Mouse (Mus musculus) T-helper 1 cell (primary cell): ENCODE results near the gene Tmem108.
"Not testable (repeated sequence)": the region's sequence is repeated elsewhere in the genome, so short reads cannot be mapped to it uniquely, and the experiment has no call there.

Experiments
- in situ Hi-C: fragments of 300-600 bp; cut with MboI, MseI; formaldehyde crosslinking; loops from one replicate; pipeline ENCODE4 v1.15.1; 2025; ENCODE audit warnings: high pct_unique_total_duplicates

The Tmem108 gene

GRCm38 (mm10) chr9:103681741-103682330 is 79.8 kb downstream of the Tmem108 start:
- in situ Hi-C loops = loop anchor here (10.0 kb wide), 1 partner anchor 1373 kb away; the partner anchor contains the start of gene Mrpl3

DNA sequence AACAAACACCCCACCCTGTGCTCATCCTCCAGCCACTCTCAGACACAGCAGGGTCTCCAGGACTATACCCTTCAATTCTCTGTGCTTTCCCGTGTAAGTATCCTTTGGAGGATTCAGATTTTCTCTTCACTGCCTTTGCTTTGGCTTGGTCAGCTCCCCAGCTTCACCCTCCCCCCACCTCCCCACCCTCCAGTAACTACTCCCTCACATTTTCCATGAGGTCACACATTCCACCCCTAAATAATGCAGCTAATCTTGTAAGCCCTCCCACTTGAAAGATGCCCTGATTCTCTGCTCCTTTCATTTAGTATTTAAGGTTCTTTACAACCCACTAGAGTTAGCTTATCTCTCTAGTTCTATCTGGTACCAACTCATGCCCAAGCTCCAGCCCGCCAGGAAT is 82.4 kb downstream of the Tmem108 start:
- in situ Hi-C loops = no loop called here

DNA sequence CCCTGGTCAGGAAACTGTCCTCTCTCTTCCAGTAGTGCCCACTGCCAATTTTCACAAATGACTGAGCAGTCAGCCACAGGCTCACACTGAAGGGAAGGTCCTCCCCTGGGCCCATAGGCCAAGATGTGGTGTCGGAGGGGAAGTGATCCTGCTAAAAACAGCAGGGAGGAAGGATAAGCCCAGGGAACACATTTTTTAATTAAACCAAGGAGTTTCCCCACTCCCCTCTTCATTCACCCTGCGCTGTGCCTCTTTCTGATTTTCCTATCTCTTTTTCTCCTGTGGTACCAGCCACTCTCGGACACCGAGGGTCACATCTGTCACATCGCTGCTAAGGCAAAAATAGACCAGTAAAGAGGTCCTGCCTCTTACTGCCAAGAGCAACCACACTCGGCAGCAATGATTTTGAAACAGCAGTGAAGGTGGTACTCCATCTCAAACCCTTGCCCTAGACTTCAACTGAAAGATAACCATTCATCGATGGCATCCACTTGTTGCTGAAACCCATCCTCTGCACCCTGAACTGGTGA is 83.0 kb downstream of the Tmem108 start:
- in situ Hi-C loops = no loop called here

DNA sequence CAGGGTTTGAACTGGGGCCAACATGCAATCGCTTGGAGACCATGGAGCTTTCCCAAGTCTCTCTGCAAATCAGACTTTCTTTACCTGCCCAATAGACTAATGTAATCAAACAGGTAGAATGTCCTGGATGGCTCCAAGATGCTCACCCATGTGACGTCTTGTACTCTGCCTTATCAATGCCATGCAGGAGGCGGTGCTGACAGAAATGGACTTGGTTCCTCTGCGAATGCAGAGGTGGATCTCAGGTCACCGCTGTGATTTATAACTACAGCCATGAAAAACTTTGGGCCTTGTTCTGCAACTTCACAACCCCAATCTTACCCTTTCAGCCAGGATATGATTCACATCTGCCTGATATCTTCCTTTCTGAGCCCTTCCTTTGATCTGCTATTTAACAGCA is 83.8 kb downstream of the Tmem108 start:
- in situ Hi-C loops = no loop called here

- in situ Hi-C loops = no loop called here
These were observed 85.7 kb downstream of the Tmem108 start for GRCm38 (mm10) chr9:103675721-103676480.

DNA sequence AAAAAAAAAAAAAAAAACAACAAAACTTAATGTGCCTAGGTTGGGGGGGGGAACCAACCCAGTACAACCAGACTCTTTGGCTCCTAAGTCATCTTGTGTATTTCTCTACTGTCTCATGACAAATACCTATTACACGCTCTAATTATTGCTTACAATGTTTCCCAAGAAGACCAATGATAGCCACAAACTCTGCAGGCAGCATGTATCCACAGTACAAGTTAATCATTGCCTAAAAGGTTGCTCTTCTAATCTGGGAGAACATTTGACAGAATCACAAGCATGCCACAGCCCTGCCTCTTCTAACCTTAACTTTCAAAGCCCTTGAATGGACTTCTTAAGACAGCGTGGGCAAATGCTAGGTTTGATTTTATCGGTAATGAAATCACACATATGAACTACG is 88.8 kb downstream of the Tmem108 start:
- in situ Hi-C loops = no loop called here

- in situ Hi-C loops = not testable (repeated sequence)
These were observed 91.0 kb downstream of the Tmem108 start for GRCm38 (mm10) chr9:103670592-103671113.

DNA sequence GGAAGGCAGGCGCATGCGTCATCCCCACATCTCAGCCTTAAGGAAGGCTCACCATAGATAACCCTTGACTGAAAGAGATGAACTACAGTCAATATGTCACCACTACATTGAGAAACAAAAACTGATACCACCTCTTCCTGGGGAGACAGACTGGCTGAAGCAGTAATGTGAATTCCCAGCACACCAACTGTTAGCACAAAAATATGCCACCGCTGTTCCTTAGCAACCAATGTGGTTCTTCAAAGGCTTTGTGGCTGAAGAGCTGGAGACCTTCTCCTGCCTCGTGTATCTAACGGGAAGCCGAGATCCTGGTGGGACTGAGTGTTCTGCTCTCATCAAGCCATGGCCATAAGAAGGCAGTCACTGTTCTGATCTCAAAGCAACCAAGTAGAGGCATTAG is 92.8 kb downstream of the Tmem108 start:
- in situ Hi-C loops = no loop called here

- in situ Hi-C loops = no loop called here
These were observed 95.8 kb downstream of the Tmem108 start for GRCm38 (mm10) chr9:103665817-103666216.

GRCm38 (mm10) chr9:103664151-103664550 is 97.5 kb downstream of the Tmem108 start:
- in situ Hi-C loops = no loop called here

GRCm38 (mm10) chr9:103661873-103662272 is 99.8 kb downstream of the Tmem108 start:
- in situ Hi-C loops = no loop called here

- in situ Hi-C loops = no loop called here
These were observed 103.7 kb downstream of the Tmem108 start for GRCm38 (mm10) chr9:103657981-103658380.

DNA sequence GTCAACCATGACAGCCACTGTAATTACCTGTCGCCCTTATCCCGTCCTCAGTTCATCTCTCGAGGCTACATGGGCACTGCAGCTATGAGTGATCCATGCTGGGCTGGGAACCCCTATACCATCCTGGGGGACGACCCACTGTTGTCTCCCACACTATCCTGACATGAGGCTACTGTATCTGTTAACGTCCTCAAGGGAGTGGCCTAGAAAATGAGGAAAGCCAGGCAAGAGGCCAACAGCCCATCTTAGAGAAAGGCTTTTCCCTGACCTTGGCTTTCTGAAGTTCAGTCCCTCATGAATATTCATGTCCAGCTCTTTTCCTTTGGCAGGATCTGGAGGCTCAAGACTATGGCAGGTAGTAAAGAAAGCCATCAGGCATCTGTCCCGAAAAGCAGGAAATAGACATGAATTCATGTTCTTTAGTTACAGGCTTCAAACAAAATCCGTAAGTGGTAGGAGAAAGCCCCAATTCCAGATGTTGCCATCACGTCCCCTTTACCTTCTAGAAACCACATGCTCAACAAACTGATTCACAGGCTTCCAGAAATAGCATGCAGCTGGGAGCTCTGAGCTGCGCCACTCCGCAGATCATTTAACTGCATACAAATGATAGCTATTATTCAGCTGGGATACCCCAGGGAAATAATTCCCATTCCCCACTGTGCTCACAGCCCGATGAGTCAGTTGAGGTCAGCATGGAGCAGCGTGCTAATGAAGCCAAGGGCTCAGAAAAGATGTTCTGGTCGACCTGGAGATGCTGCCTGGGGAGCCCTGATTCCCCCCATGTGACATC is 104.3 kb downstream of the Tmem108 start:
- in situ Hi-C loops = no loop called here

GRCm38 (mm10) chr9:103653995-103654587 is 107.5 kb downstream of the Tmem108 start:
- in situ Hi-C loops = no loop called here

DNA sequence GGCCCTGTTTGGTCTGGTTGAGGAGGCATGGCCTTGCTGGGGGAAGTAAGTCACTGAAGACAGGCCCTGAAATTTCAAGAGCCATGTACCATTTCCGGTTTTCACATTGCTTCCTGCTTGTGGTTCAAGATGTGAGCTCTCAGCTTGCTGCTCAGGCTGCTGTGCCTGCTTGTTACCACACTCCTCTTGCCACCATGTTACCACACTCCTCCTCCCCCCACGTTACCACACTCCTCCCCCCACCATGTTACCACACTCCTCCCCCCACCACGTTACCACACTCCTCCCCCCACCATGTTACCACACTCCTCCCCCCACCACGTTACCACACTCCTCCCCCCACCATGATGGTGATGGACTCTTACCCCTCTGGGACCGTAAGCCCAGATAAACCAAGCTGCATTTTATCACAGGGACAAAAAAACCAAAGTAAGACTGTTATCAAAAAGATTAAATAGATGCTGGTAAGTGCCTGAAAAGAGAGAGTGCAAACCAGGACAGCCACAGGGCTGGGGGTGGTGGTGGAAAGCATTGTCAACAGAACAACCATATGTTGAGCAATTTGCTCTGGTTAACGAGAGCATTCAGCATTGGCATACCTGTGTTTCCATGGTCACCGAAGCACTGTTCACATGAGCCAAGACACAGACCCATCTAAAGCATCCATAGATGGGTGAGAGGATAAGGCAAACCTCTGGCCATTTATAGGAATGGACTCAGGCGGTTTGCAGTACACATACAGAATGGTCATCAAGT is 109.3 kb downstream of the Tmem108 start:
- in situ Hi-C loops = no loop called here

GRCm38 (mm10) chr9:103646605-103647004 is 115.0 kb downstream of the Tmem108 start:
- in situ Hi-C loops = no loop called here

DNA sequence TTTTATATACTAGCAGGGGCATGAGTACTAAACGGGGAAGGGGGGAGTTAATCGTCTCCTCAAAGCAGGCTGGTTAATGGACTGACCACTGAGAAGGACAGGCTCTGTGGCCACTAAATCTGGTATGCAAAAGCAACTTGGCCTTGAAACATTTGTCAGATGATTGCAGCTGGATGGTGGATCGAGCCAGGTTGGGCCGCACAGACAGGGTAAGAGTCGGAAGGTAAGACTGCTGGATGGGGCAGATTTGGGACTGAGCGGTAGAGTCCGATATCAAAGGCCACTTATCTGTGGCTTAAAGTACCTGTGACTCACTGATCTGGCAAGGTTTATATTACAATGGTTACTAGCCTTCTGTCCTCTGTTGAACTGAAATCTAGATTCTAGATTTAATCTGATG is 115.9 kb downstream of the Tmem108 start:
- in situ Hi-C loops = no loop called here

GRCm38 (mm10) chr9:103642300-103642699 is 119.3 kb downstream of the Tmem108 start:
- in situ Hi-C loops = no loop called here

GRCm38 (mm10) chr9:103641340-103641739 is 120.3 kb downstream of the Tmem108 start:
- in situ Hi-C loops = no loop called here

GRCm38 (mm10) chr9:103639413-103639812 is 122.2 kb downstream of the Tmem108 start:
- in situ Hi-C loops = no loop called here

- in situ Hi-C loops = no loop called here
These were observed 124.2 kb downstream of the Tmem108 start for GRCm38 (mm10) chr9:103637451-103637850.
